Mouse (Mus musculus) urinary bladder, postnatal 14 days (tissue): ENCODE measurements at regions not wholly inside any gene's neighbourhood (a gene's known extent, or its start where the extent isn't known, plus 50 kb on each side); places are given as distances from the start of the nearest gene placed in this dataset.
A peak's percentile ranks its signal among the peaks of the same experiment; 100 is the strongest.
"Not testable (repeated sequence)": the region's sequence is repeated elsewhere in the genome, so short reads cannot be mapped to it uniquely, and the experiment has no call there.

Experiments
- DNase-seq: peaks from one replicate; pipeline ENCODE4 v3.0.0; 2021; ENCODE audit warnings: low spot score

DNA sequence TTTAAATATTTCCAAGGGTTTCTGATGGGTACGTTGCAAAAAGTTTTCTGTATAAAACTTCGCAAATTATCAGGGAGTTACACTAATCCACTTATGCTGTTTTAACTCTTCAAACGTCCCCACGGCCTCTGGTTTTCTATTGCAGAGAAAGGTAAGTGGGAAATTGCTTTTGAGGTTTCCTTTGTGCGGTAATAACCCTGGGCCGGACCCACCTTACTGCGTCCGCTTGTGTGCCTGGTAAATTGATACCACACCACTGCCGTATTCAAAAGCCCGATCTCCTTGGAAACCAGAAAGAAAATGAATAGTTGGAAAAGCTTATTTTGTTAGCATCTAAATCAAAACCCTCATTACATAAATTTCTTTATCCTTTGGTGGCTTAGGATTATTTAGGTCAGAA, 167.0 kb upstream of the Kit start:
- DNase-seq: no peak

DNA sequence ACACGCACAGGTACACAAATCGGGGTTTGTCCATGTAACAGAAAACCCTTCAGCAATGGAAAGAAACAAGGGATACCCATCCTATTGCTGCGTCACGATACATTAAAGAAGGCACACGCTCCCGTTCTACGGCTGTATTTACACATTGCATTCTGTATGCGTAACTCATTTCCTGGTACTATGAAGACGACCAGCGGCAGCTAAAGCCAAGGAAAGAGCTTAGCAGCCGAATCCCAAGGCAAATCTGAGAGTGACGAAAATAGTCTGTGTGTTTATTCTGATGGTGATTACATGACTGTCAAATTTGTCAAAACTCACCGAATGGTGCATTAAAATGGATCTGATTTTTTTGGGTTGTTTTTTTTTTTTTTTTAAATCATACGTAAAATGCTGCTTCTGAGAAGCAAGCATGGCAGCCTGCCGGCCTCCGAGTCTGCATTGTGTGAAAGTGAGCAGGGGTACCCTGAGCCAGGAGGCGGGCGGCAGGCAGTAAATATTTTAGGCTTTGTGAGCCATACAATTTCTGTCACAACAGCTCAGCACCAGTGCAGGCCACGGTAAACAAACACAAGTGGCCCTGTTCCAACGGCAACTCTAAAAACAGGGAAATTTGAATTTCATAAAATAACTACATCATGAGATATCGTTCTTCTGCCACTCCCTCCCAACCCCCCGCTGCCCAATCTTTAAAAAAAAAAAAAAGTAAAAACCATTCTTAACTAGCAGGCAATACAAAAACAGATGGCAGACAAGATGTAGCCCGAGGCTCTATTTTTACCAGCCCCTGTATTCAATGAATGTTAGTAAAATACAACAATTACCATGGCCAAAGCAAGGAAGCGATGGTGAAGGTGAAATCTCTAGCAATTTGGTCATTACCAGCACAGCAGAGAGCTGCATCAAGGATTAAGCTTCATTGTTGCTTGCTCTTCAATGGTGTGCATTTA, 164.2 kb upstream of the Kit start:
- no peak for DNase-seq

DNA sequence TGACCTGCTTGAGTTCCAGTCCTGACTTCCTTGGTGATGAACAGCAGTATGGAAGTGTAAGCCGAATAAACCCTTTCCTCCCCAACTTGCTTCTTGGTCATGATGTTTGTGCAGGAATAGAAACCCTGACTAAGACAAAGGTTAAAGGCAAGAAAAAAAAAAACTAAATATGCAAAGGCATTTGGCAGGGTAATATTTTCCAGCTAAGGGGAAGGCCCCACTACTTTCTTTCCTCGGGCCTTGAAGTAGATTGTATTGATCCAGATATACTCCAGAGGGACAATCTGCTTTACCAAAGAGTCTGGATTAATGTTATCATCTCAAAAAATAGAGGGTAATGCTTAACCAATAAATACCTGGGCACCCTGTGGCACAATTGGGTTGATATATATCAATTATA, 155.4 kb upstream of the Kit start:
- not testable (repeated sequence) for DNase-seq

DNA sequence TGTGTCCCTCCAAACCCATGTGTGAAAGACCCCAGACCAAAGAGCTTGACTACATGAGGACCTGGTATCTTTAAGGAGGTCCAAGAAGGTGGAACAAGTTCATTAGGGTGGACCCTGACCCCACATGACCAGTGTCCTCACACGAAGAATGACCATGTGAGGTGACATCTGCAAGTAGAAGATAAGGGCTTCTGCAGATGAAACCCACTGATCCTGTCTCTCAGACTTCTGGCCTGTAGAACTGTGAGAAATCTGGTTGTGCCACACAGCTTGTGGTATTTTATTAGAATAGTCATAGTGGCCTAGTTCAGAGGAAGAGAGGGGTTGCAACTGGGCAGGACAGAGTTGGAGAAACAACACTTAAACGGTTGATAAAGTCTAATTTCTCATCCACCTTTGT, 141.8 kb upstream of the Kit start:
- no peak for DNase-seq

DNA sequence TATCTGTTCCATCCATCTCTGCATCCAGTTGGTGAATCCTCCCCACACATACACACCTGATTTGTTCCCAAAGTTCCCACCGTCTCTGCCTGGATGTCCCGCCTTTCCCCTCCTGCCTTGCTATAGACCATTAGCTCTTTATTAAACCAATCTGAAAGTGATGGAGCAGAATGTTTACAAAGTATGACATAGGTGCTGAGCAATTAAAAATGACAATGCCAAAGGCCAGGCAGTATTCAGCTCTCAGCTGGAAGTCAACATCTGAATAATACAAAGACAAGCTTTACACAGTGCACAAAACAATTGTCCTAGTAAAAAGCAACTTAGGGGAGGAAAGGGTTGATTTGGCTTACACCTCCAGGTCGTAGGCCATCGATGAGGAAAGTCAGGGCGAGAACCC, 136.8 kb upstream of the Kit start:
- no peak for DNase-seq

DNA sequence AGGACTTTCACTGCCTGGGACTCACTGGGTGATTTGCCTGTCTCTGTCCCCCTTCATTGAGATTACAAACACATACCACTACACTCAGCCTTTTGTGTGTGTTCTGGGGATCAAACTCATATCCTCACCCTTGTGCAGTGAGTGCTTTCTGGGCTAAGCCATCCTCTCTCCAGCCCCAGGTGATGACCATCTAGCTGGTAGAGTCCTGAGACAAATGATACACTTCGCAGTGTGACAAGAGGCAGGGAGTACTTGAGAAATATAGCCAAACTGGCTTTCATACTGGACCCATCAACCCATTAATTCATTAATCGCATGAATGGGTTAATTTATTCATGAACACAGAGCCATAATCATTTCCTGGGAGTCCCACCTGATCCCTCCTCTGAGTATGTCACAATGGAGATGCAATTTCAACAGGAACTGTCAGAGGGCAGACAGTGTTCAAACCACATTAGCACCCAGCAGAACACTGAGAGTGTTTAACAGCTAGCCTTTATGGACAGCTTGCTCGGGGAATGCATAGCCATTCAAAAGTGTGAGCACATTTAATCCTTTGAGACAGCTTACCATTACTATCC, 130.6 kb upstream of the Kit start:
- DNase-seq: no peak

DNA sequence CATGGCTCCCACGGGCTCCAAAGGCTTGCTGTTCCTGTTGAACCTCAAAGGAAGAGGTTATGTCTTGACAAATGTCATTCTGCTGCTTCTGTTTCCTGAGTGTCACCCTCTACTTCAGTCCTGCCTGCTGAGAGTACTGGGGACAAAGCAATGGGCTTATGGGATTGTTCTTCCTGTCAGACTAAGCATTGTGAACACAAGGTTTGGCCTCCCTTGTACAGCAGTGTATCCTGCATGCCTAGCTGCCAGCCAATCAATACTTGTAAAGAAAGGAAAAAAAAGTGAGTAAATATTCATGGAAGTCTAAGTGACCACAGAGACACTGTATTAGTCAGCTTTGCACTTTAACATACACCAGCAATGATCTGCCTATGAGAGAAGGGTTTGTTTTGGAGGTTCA, 128.3 kb upstream of the Kit start:
- DNase-seq: no peak

DNA sequence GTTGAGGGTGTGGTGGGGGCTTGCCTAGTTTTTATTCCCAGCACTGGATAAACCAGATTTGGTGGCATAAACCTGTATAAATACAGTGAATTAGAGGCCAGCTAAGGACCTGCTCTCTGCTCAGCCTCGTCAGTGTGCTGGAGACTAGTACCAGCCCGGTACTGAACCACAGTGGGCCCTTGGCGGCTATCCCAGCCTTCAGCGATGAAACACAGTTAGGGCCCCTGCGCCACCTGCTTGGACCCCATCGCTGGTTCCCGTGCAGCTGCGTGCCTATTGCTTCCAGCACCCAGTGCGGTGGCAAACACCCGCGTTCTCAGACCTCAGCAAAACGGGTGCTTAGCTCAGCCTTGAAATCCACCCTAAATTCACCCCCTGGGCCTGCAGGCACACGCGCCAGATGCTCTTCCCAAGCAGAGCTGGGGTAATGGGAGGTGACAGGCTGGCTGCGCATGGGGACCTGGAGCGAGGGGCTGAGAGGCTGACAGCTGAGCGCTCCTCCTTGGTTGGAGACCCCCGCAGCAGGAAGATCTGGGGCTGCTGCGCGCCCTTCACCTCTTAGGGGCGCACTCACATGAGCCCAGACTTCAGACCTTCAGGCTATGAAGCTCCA, 124.7 kb upstream of the Kit start:
- no peak for DNase-seq

DNA sequence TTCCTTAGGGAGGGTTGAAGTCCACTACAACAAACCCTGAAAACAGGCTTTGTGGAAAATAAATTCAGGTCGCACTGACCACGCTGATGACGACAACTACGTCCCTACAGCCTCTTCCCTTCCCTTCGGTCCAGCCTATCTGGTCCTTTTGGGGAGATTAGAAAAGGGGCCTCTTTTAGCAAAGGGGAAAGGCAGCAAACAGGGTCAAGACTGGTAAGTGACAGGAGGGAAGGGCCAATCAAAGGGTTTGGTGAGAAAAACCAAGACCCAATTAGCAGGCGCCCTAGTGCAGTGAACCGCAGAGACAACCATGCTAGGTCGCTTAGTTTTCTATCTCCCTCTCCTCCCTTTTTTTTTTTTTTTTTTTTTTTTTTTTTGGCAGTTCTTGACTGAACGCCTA, 124.2 kb upstream of the Kit start:
- no peak for DNase-seq

DNA sequence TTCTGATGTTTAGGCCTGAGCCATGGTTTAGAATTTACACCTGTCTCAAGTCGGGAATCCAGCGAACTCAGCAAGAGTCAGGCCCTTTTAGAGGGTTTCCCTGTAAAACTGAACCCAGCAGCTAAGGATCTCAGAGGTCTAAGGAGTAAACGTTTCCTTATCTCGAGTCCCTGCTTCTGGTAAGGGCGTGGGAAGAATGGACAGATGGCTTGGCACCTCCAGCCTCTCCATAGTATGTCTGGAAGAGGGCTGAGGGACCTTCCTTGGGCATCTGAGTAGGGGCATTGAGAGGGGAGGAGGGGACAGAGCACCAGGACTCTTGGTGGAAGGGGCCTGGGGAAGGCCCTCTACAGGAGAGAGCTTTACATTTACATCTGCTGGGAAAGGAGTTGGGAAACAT, 123.6 kb upstream of the Kit start:
- no peak for DNase-seq

DNA sequence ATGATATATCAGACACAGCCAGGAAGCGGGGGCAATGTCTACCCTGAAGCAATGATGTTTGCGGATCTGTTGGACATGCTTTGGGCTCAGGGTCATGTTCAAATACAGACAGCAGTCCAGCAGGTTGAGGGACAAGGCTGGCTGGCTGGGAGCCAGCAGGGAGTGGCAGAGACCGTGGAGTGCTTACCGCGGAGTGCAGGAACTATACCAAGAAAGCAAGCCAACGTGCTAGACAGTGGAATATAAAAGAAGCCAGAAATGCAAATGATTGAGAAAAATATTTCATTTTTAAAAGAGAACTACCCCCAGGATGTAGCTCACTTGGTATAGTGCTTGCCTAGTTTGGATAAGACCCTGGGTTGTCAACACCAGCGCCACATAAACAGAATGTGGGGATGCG, 123.0 kb upstream of the Kit start:
- peak; percentile 73 for DNase-seq

DNA sequence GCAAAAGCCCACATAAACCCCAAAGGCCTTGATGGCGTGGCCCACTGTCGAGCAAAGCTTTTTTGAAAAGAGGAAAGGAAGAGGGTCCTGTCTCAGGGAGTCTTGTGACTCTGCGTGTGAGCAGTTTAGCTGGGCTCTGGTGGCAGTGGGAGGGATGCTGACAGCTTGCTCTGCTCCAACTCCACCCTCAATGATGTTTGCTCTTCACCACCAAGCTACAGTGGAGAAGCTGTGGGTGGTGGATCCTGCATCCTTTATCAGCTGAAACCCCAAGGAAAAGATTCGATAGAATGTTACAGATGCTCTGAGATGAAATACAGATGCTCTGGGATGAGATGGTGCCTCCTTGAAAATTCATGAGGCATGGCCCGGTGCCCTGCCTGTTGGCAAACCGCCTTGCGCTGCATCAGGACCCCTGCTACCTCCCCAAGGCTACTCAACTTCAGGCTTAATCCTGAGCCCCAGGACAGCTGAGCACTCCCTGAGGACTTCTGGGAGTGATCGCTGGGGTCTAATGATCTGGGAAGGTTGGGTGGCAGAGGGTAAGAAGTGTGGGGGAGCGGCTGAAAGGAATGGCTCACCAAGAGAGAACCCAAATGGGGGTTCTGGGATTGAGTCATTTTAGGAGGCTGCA, 120.8 kb upstream of the Kit start:
- no peak for DNase-seq

DNA sequence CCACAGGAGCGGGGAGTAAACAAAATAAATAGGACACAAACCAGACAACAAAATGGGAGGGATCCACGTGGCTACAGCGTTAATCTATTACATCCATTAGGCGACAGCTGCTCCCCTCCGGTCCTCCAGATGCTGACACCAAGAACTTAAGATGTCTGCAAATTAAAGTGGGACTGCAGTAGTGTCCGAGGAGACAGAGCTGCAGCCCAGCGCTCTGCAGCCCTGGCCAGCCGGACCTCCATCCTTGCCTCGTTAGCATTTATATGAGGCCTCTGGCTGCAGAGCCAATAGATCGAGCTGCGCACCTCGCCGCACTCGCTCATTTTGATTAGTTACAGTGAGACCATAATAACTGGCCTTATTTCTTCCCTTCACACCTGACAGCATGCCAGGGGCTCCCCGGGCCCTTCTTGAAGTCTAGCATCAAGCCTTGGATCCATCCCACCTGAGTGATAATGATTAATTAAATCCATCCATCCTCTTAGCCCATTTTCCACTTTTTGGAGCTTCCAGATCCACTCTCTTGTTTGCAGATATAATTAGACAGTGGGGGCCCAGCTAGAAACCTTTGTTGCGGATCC, 119.7 kb upstream of the Kit start:
- no peak for DNase-seq

DNA sequence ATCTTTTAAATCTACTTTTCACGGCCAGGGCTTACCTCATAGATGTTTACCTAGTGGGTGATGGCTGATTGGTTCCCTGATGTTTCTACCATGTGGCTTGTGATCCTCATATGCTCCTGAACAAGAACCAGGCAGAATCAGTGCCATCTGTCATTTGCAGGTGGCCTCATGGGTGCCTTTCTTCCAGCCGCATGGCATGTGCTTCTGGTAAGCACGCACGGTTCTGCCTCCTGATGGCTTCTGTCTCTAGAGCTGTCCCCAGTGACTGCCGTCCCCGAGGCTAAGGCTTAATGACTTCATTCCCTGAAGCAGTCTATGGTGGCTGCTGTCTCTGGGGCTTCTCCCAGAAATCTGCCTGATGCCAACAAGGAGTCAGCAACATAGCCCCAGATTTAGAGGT, 117.3 kb upstream of the Kit start:
- DNase-seq: no peak

DNA sequence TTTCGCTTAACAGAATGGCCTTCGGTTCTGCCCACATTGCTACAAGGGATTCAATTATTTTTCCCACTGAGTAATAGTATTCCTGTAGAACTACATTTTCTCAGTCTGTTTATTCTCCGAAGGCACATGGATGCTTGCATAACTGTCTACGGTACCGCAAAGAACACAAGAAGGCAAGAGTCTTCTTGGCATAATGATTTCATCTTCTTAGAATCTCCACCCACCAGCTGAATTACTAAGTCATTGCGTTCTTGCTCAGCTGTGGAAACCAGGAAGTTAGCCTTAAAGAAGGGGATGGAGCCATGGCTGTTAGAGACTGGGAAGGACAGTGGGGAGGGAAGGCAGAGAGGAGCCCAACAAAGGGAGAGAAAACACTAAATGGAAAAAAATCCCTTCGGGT, 116.4 kb upstream of the Kit start:
- DNase-seq: no peak

DNA sequence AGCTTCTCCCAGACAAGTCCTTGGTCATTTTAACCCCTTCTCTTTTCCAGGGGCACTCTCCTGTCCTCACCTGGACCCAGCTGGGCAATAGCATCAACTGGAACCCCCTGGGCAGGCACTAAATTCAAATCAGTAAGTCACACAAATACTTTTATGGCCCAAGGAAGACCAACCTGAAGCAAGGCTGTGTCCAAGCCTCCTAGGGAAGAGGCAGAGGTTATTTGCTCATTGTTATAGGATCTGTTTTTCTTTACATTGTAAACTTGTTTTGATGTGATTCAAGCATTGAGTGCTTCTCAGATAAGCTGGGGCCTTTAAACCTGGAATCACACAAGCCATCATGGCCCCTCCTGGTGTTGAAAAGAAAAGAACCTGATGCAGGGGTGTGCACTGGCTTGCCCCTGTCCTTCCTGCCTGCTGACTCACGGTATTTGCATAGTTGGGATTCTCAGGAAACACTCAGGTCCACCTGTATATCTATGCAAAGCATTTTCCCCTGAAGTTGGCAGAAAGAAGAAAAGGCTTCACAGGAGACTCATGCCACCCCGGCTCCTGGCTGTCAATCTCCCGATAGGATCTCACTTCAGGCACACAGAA, 114.9 kb upstream of the Kit start:
- peak; percentile 21 for DNase-seq

DNA sequence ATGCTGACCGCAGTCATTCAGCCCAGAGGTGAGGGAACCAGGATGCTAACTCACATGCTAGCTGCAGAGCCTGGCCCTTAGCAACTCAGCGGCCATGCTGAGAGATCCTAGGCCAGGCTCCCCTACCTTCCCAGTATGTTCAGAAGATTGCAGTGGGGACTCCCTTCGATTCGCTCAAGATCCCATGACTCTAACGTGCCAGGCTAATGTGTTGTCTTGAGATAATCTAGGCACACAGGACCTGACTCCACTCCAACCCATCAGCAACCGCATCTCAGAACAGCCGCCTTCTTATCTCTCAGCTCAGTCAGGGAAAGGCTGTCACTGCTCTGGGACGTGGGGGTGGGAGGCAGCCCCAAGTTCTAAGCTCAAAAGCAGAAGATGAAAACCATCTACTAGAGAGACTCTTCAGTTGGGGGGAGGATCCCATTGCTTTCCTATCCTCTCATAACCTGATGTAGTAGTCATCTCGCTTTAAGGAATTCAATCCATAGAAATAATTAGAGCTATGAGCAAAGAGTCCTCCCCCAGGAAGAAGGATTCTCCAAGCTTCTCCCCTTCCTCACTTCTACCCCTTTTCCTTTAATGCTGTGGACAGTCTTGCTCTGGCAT, 114.2 kb upstream of the Kit start:
- DNase-seq: no peak

DNA sequence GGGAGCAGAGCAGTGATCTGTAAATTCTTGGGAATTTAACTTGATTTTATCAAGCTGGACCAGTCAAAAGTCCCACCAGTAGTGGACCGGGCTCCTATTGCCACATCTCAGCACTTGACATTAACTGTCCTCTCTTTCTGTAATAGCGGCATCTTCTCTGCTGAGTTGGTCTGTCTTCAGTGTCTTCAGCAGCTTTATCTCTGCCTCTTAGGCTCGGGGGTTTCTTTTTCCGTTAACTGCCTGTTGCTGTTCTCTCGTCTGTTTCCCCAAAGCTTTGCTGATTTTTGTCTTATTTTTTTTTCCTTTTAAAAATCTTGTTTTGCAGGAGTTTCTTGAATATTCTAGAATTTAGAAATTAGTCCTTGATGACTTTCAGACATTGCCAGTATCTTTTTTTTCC, 113.3 kb upstream of the Kit start:
- no peak for DNase-seq

DNA sequence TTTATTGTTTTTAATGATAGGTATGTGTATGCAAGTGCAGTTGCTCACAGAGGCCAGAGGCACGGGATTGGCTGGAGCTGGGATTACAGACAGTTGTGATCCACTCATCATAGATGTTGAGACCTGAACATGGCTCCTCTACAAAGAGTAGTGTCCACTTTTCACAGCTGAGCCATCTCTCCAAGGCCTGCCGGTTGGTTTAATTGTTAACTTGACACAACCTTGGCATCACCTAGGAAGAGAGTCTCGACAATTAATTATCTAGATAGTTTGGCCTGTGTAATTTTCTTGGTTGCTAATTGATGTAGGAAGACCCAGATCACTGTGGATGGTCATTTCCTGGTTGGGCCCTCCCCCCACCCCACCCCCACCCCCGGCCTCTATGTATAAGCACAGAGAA, 111.1 kb upstream of the Kit start:
- DNase-seq: no peak

DNA sequence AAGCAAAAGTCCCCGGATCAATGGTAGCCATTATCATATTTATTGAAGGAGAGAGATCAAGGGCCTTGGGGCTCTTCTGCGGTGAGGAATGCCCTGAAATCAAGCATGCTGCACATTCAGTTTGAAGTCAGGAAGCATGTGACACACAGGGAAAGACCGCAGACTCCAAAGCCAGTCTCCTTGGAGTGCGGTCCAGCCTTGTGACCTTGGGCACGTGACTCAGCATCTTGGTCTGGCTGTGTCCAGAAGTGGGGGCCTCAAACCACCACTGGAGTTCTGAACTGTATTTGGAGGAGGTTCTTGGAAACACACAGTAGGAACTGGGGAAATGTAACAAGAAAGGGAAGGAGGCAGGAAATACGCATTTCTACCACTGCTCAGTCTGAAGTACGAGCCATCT, 109.0 kb upstream of the Kit start:
- no peak for DNase-seq

DNA sequence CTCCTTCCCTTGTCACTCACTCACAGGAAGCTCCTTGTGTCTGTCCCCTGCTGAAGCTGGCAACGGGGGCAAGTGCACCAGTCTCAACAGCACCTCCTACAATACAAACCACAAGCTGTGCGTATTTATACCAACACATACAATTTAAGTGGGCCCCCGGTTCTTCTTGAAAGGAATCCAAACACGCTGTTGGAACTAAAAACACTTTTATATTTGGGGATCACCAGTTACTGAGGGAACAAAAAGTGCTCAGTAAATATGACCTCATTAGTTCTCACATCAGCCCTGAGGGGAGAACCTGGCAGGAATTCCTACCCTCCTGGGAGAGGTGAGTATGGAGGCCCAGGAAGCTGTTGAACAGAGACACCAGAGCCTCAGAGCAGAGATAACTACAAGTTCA, 107.8 kb upstream of the Kit start:
- no peak for DNase-seq

DNA sequence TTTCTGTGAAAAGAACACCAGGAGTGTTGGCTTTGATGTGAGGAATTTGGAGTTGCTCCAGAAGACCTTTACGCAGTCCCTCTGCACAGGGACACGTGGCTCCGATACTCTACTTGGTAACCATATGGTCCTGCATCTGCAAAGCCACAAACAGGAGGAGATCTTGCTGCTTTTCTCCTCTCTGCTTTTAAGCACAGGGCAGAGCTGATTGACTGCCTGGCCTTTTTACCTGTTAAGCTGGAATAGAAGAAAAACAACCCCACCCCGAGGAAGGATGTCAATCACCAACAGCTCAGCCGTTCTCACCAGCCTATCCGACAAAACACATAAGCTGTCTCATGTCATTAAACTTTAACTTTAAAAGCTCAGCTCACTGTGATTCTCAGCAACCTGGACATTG, 106.8 kb upstream of the Kit start:
- DNase-seq: no peak
